Mouse (Mus musculus): ENCODE measurements at regions not wholly inside any gene's neighbourhood (a gene's known extent, or its start where the extent isn't known, plus 50 kb on each side); places are given as distances from the start of the nearest gene placed in this dataset.

- Histone ChIP-seq H3K4me3 (ENCODE audit: insufficient read depth, low read length) (no peak overlapping the region), H3K27ac (ENCODE audit: insufficient read depth, low read depth, low read length) (no peak overlapping the region), H3K4me1 (ENCODE audit: control insufficient read depth, insufficient read depth, low read length) (no peaks in the 10 kb centered on the region)
- no peak for TF ChIP-seq CTCF (IDR thresholded peaks at IDR 0.05; ENCODE audit: low read depth, low read length)
- no peak for TF ChIP-seq POLR2A (IDR thresholded peaks at IDR 0.05; ENCODE audit: borderline replicate concordance, low read depth, low read length)
Observed at GRCm38 (mm10) chr13:72735916-72736315, 107.3 kb downstream of the Irx2 start.

GRCm38 (mm10) chr13:72736992-72737391 lies 108.4 kb downstream of the Irx2 start:
- Histone ChIP-seq H3K4me1 (ENCODE audit: control insufficient read depth, insufficient read depth, low read length) (no peaks in the 10 kb centered on the region), H3K27ac (ENCODE audit: insufficient read depth, low read depth, low read length) (no peak overlapping the region), H3K4me3 (ENCODE audit: insufficient read depth, low read length) (no peak overlapping the region)
- no peak for TF ChIP-seq POLR2A (IDR thresholded peaks at IDR 0.05; ENCODE audit: borderline replicate concordance, low read depth, low read length)
- no peak for TF ChIP-seq CTCF (IDR thresholded peaks at IDR 0.05; ENCODE audit: low read depth, low read length)

- no peak for TF ChIP-seq POLR2A (IDR thresholded peaks at IDR 0.05; ENCODE audit: borderline replicate concordance, low read depth, low read length)
- no peak for TF ChIP-seq CTCF (IDR thresholded peaks at IDR 0.05; ENCODE audit: low read depth, low read length)
- H3K27ac ChIP-seq (ENCODE audit: insufficient read depth, low read depth, low read length) = no peak overlapping the region
- H3K4me1 ChIP-seq (ENCODE audit: control insufficient read depth, insufficient read depth, low read length) = peaks cover 4% of the 10 kb centered on the region; the same call in 1 of the 2 replicates
- H3K4me3 ChIP-seq (ENCODE audit: insufficient read depth, low read length) = no peak overlapping the region
Observed at GRCm38 (mm10) chr13:72747187-72747586, 118.6 kb downstream of the Irx2 start.

GRCm38 (mm10) chr13:72755036-72755435 lies 126.4 kb downstream of the Irx2 start:
- H3K4me3 ChIP-seq (ENCODE audit: insufficient read depth, low read length) = no peak overlapping the region
- no peaks in the 10 kb centered on the region for H3K4me1 ChIP-seq (ENCODE audit: control insufficient read depth, insufficient read depth, low read length)
- no peak for TF ChIP-seq CTCF (IDR thresholded peaks at IDR 0.05; ENCODE audit: low read depth, low read length)
- no peak for TF ChIP-seq POLR2A (IDR thresholded peaks at IDR 0.05; ENCODE audit: borderline replicate concordance, low read depth, low read length)
- no peak overlapping the region for H3K27ac ChIP-seq (ENCODE audit: insufficient read depth, low read depth, low read length)

GRCm38 (mm10) chr13:72762481-72762880 lies 133.9 kb downstream of the Irx2 start:
- TF ChIP-seq POLR2A (IDR thresholded peaks at IDR 0.05; ENCODE audit: borderline replicate concordance, low read depth, low read length) (no peak), CTCF (IDR thresholded peaks at IDR 0.05; ENCODE audit: low read depth, low read length) (no peak)
- no peak overlapping the region for H3K4me3 ChIP-seq (ENCODE audit: insufficient read depth, low read length)
- H3K27ac ChIP-seq (ENCODE audit: insufficient read depth, low read depth, low read length) = no peak overlapping the region
- H3K4me1 ChIP-seq (ENCODE audit: control insufficient read depth, insufficient read depth, low read length) = no peaks in the 10 kb centered on the region

GRCm38 (mm10) chr13:72763337-72763736 lies 134.7 kb downstream of the Irx2 start:
- H3K27ac ChIP-seq (ENCODE audit: insufficient read depth, low read depth, low read length) = no peak overlapping the region
- no peak overlapping the region for H3K4me3 ChIP-seq (ENCODE audit: insufficient read depth, low read length)
- no peaks in the 10 kb centered on the region for H3K4me1 ChIP-seq (ENCODE audit: control insufficient read depth, insufficient read depth, low read length)
- TF ChIP-seq CTCF (IDR thresholded peaks at IDR 0.05; ENCODE audit: low read depth, low read length) (no peak), POLR2A (IDR thresholded peaks at IDR 0.05; ENCODE audit: borderline replicate concordance, low read depth, low read length) (no peak)

GRCm38 (mm10) chr13:72767306-72767705 lies 138.7 kb downstream of the Irx2 start:
- TF ChIP-seq CTCF (IDR thresholded peaks at IDR 0.05; ENCODE audit: low read depth, low read length) (no peak), POLR2A (IDR thresholded peaks at IDR 0.05; ENCODE audit: borderline replicate concordance, low read depth, low read length) (no peak)
- Histone ChIP-seq H3K27ac (ENCODE audit: insufficient read depth, low read depth, low read length) (no peak overlapping the region), H3K4me3 (ENCODE audit: insufficient read depth, low read length) (no peak overlapping the region), H3K4me1 (ENCODE audit: control insufficient read depth, insufficient read depth, low read length) (no peaks in the 10 kb centered on the region)

GRCm38 (mm10) chr13:72769007-72769595 lies 140.5 kb downstream of the Irx2 start:
- no peaks in the 10 kb centered on the region for H3K4me1 ChIP-seq (ENCODE audit: control insufficient read depth, insufficient read depth, low read length)
- H3K4me3 ChIP-seq (ENCODE audit: insufficient read depth, low read length) = no peak overlapping the region
- no peak overlapping the region for H3K27ac ChIP-seq (ENCODE audit: insufficient read depth, low read depth, low read length)
- TF ChIP-seq CTCF (IDR thresholded peaks at IDR 0.05; ENCODE audit: low read depth, low read length) = no peak
- no peak for TF ChIP-seq POLR2A (IDR thresholded peaks at IDR 0.05; ENCODE audit: borderline replicate concordance, low read depth, low read length)

GRCm38 (mm10) chr13:72783026-72783726 lies 154.6 kb downstream of the Irx2 start:
- H3K4me3 ChIP-seq (ENCODE audit: insufficient read depth, low read length) = no peak overlapping the region
- no peaks in the 10 kb centered on the region for H3K4me1 ChIP-seq (ENCODE audit: control insufficient read depth, insufficient read depth, low read length)
- TF ChIP-seq POLR2A (IDR thresholded peaks at IDR 0.05; ENCODE audit: borderline replicate concordance, low read depth, low read length) (no peak), CTCF (IDR thresholded peaks at IDR 0.05; ENCODE audit: low read depth, low read length) (no peak)
- H3K27ac ChIP-seq (ENCODE audit: insufficient read depth, low read depth, low read length) = no peak overlapping the region

- H3K4me3 ChIP-seq (ENCODE audit: insufficient read depth, low read length) = no peak overlapping the region
- no peak for TF ChIP-seq CTCF (IDR thresholded peaks at IDR 0.05; ENCODE audit: low read depth, low read length)
- no peak for TF ChIP-seq POLR2A (IDR thresholded peaks at IDR 0.05; ENCODE audit: borderline replicate concordance, low read depth, low read length)
- H3K27ac ChIP-seq (ENCODE audit: insufficient read depth, low read depth, low read length) = no peak overlapping the region
- H3K4me1 ChIP-seq (ENCODE audit: control insufficient read depth, insufficient read depth, low read length) = no peaks in the 10 kb centered on the region
Observed at GRCm38 (mm10) chr13:72783727-72784070, 155.1 kb downstream of the Irx2 start.
